Mouse (Mus musculus): ENCODE data around the gene Scg2.

GRCm38 (mm10) chr1:79439609-79440308, at the start of gene Scg2:
- no peak for TF ChIP-seq GATA1 (IDR thresholded peaks at IDR 0.05; ENCODE audit: borderline replicate concordance, low read length)
- no peak for TF ChIP-seq FLI1 (IDR thresholded peaks at IDR 0.05; ENCODE audit: low read length)

Measured in megakaryocyte, embryonic 14.5 days (primary cell).